Mouse (Mus musculus): ENCODE measurements around the gene Sox1. TPM values are rescaled to one million over a fixed set of nuclear protein-coding genes. Genes with fewer than 3 reads are reported as not detected.

Gene Sox1
- total RNA-seq, 2 experiments from 2014 or later, result not detected

- ATAC-seq (ENCODE audit: poor library complexity, severe bottlenecking), result no peak
These were observed 14.9 kb downstream of the Sox1 start for GRCm38 (mm10) chr8:12409976-12410375.

- no peak for ATAC-seq (ENCODE audit: poor library complexity, severe bottlenecking)
These were observed 22.0 kb downstream of the Sox1 start for GRCm38 (mm10) chr8:12417056-12417455.

GRCm38 (mm10) chr8:12420537-12420936 is 25.4 kb downstream of the Sox1 start:
- no peak for ATAC-seq (ENCODE audit: poor library complexity, severe bottlenecking)

GRCm38 (mm10) chr8:12425906-12426305 is 30.8 kb downstream of the Sox1 start:
- no peak for ATAC-seq (ENCODE audit: poor library complexity, severe bottlenecking)

- no peak for ATAC-seq (ENCODE audit: poor library complexity, severe bottlenecking)
These were observed 32.3 kb downstream of the Sox1 start for GRCm38 (mm10) chr8:12427346-12427745.

- no peak for ATAC-seq (ENCODE audit: poor library complexity, severe bottlenecking)
These were observed 33.0 kb downstream of the Sox1 start for GRCm38 (mm10) chr8:12427886-12428799.

GRCm38 (mm10) chr8:12428931-12429330 is 33.8 kb downstream of the Sox1 start:
- ATAC-seq (ENCODE audit: poor library complexity, severe bottlenecking), result no peak

- no peak for ATAC-seq (ENCODE audit: poor library complexity, severe bottlenecking)
These were observed 34.6 kb downstream of the Sox1 start for GRCm38 (mm10) chr8:12429601-12430172.

GRCm38 (mm10) chr8:12430173-12430899 is 35.2 kb downstream of the Sox1 start:
- ATAC-seq (ENCODE audit: poor library complexity, severe bottlenecking), result no peak

- ATAC-seq (ENCODE audit: poor library complexity, severe bottlenecking), result no peak
These were observed 36.0 kb downstream of the Sox1 start for GRCm38 (mm10) chr8:12430900-12431737.

GRCm38 (mm10) chr8:12431738-12432055 is 36.6 kb downstream of the Sox1 start:
- ATAC-seq (ENCODE audit: poor library complexity, severe bottlenecking), result no peak

GRCm38 (mm10) chr8:12432546-12432945 is 37.5 kb downstream of the Sox1 start:
- no peak for ATAC-seq (ENCODE audit: poor library complexity, severe bottlenecking)

- ATAC-seq (ENCODE audit: poor library complexity, severe bottlenecking), result no peak
These were observed 39.7 kb downstream of the Sox1 start for GRCm38 (mm10) chr8:12434771-12435170.

GRCm38 (mm10) chr8:12438021-12438420 is 42.9 kb downstream of the Sox1 start:
- ATAC-seq (ENCODE audit: poor library complexity, severe bottlenecking), result no peak

- ATAC-seq (ENCODE audit: poor library complexity, severe bottlenecking), result no peak
These were observed 43.9 kb downstream of the Sox1 start for GRCm38 (mm10) chr8:12439044-12439443.

- no peak for ATAC-seq (ENCODE audit: poor library complexity, severe bottlenecking)
These were observed 44.8 kb downstream of the Sox1 start for GRCm38 (mm10) chr8:12439846-12440245.

- no peak for ATAC-seq (ENCODE audit: poor library complexity, severe bottlenecking)
These were observed 45.9 kb downstream of the Sox1 start for GRCm38 (mm10) chr8:12440997-12441396.

GRCm38 (mm10) chr8:12445258-12445657 is 50.2 kb downstream of the Sox1 start:
- ATAC-seq (ENCODE audit: poor library complexity, severe bottlenecking), result no peak

GRCm38 (mm10) chr8:12445926-12446680 is 51.0 kb downstream of the Sox1 start:
- ATAC-seq (ENCODE audit: poor library complexity, severe bottlenecking), result no peak
